Mouse (Mus musculus): Measurements from ENCODE around the gene Cd274.

Cd274 gene

DNA sequence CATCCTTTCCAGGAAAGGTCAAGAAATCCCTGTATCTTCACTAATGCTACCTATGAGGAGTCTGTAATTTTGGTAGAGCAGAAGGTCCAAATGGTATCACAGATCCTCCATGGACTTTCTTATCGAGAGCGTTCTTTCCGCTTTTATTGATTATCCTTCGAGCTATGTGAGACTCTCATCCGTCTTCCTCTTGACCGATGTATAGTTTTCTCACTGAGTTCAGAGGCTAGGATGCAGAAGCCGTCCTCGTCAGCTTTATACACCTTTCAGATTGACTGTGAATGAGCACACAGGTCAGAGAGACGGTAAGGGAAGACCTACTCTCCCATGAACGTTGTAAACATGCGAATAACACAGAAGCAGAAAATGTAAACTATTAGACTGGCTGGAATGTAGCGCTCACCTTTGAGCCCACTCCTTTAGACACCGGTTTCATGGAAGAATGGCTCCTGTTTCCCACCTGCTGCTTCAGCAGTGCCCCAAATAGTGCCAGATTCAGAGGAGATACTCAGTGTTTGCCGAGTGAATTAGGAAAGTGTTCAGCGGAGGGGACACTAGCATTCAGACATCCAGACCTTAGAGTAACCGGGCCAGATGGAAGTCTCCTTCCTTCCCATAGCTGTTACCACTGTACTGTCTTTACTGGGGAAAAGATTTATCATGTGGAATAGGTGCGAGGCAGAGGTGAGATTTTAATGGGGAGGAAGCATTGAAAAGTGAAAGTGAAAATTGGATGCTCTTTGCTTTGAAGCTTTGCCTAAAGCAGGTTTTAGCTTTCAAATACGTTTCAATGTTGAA lies 4.2 kb downstream of the Cd274 start:
- Histone ChIP-seq H3K27me3 (ENCODE audit: control insufficient read depth, insufficient read depth, low read length, poor library complexity, severe bottlenecking) (no peaks in the 10 kb centered on the region), H3K36me3 (ENCODE audit: control insufficient read depth, insufficient read depth, low read length, poor library complexity, severe bottlenecking) (peaks cover 3% of the 10 kb centered on the region; the same call in 1 of the 2 replicates)
- DNase-seq (ENCODE audit: low read depth, low spot score): peak; percentile 39

- peak; percentile 39 for DNase-seq (ENCODE audit: low read depth, low spot score)
- H3K36me3 ChIP-seq (ENCODE audit: control insufficient read depth, insufficient read depth, low read length, poor library complexity, severe bottlenecking): peaks cover 4% of the 10 kb centered on the region; the same call in 1 of the 2 replicates
- H3K27me3 ChIP-seq (ENCODE audit: control insufficient read depth, insufficient read depth, low read length, poor library complexity, severe bottlenecking): no peaks in the 10 kb centered on the region
Observed at GRCm38 (mm10) chr19:29372138-29372537, 4.9 kb downstream of the Cd274 start.

GRCm38 (mm10) chr19:29372621-29373020 lies 5.4 kb downstream of the Cd274 start:
- H3K36me3 ChIP-seq (ENCODE audit: control insufficient read depth, insufficient read depth, low read length, poor library complexity, severe bottlenecking): peaks cover 5% of the 10 kb centered on the region; the same call in 1 of the 2 replicates
- peak; percentile 42 for DNase-seq (ENCODE audit: low read depth, low spot score)
- H3K27me3 ChIP-seq (ENCODE audit: control insufficient read depth, insufficient read depth, low read length, poor library complexity, severe bottlenecking): no peaks in the 10 kb centered on the region

- no peak for DNase-seq (ENCODE audit: low read depth, low spot score)
- Histone ChIP-seq H3K27me3 (ENCODE audit: control insufficient read depth, insufficient read depth, low read length, poor library complexity, severe bottlenecking) (no peaks in the 10 kb centered on the region), H3K36me3 (ENCODE audit: control insufficient read depth, insufficient read depth, low read length, poor library complexity, severe bottlenecking) (peaks cover 5% of the 10 kb centered on the region; the same call in 1 of the 2 replicates)
Observed at GRCm38 (mm10) chr19:29373438-29373837, 6.2 kb downstream of the Cd274 start.

- H3K36me3 ChIP-seq (ENCODE audit: control insufficient read depth, insufficient read depth, low read length, poor library complexity, severe bottlenecking): peaks cover 5% of the 10 kb centered on the region
- DNase-seq (ENCODE audit: low read depth, low spot score): no peak
Observed at GRCm38 (mm10) chr19:29374947-29375346, 7.7 kb downstream of the Cd274 start.

DNA sequence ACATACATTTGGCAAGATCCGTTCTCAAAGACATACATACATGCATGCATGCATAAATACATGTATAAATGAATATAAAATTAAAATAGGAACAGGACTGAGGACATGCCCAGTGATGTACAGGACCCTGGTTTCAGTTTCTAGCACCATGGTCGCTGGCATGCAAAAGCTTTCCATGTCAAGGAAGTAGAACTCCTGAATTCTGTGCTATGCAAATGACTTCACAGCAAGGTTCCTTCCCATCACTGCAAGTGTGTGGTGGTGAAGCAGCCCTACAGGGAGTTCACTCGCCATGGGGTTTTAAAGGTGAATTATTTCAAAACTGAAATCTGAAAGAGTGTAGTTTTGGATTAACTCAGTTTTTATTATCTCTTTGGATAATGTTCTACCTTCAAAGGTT lies 9.1 kb downstream of the Cd274 start:
- no peak for DNase-seq (ENCODE audit: low read depth, low spot score)
- H3K36me3 ChIP-seq (ENCODE audit: control insufficient read depth, insufficient read depth, low read length, poor library complexity, severe bottlenecking): peaks cover 5% of the 10 kb centered on the region
- no peaks in the 10 kb centered on the region for H3K27me3 ChIP-seq (ENCODE audit: control insufficient read depth, insufficient read depth, low read length, poor library complexity, severe bottlenecking)

More at GRCm38 (mm10) chr19:29374947-29375346, 7.7 kb downstream of the Cd274 start:
- no peaks in the 10 kb centered on the region for H3K27me3 ChIP-seq (ENCODE audit: control insufficient read depth, insufficient read depth, low read length, poor library complexity, severe bottlenecking)

DNA sequence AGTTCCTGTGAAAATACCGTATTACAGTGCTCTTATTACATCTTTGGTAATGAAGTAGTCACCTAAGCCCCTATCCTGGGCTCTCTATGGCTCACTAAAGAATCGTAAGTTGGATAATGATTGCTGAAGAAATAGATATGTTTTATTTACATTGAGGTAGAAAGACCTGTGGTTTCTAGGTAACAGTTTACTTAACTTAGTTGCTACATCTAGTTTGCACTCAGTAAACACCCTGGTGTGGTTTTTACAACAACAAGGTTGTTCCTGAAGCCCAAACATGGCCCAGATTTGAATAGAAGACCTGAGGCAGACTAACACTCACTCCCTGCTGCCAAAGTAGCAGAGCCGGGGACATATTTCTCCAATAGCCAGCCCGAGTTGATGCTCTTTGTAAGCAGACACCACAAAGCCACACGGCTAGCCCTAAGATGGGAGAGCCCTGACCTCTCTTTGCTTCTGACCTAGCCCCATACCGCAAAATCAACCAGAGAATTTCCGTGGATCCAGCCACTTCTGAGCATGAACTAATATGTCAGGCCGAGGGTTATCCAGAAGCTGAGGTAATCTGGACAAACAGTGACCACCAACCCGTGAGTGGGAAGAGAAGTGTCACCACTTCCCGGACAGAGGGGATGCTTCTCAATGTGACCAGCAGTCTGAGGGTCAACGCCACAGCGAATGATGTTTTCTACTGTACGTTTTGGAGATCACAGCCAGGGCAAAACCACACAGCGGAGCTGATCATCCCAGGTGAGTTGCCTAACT lies 12.8 kb downstream of the Cd274 start:
- DNase-seq (ENCODE audit: low read depth, low spot score): no peak
- peaks cover 13% of the 10 kb centered on the region for H3K36me3 ChIP-seq (ENCODE audit: control insufficient read depth, insufficient read depth, low read length, poor library complexity, severe bottlenecking)
- no peaks in the 10 kb centered on the region for H3K27me3 ChIP-seq (ENCODE audit: control insufficient read depth, insufficient read depth, low read length, poor library complexity, severe bottlenecking)

- no peaks in the 10 kb centered on the region for H3K27me3 ChIP-seq (ENCODE audit: control insufficient read depth, insufficient read depth, low read length, poor library complexity, severe bottlenecking)
- H3K36me3 ChIP-seq (ENCODE audit: control insufficient read depth, insufficient read depth, low read length, poor library complexity, severe bottlenecking): peaks cover 17% of the 10 kb centered on the region
- DNase-seq (ENCODE audit: low read depth, low spot score): no peak
Observed at GRCm38 (mm10) chr19:29383368-29383767, 16.1 kb downstream of the Cd274 start.

- Histone ChIP-seq H3K27me3 (ENCODE audit: control insufficient read depth, insufficient read depth, low read length, poor library complexity, severe bottlenecking) (no peaks in the 10 kb centered on the region), H3K36me3 (ENCODE audit: control insufficient read depth, insufficient read depth, low read length, poor library complexity, severe bottlenecking) (peaks cover 18% of the 10 kb centered on the region)
- DNase-seq (ENCODE audit: low read depth, low spot score): no peak
Observed at GRCm38 (mm10) chr19:29384412-29384811, 17.2 kb downstream of the Cd274 start.

GRCm38 (mm10) chr19:29384994-29385393 lies 17.7 kb downstream of the Cd274 start:
- DNase-seq (ENCODE audit: low read depth, low spot score): no peak
- Histone ChIP-seq H3K27me3 (ENCODE audit: control insufficient read depth, insufficient read depth, low read length, poor library complexity, severe bottlenecking) (no peaks in the 10 kb centered on the region), H3K36me3 (ENCODE audit: control insufficient read depth, insufficient read depth, low read length, poor library complexity, severe bottlenecking) (peaks cover 18% of the 10 kb centered on the region)

GRCm38 (mm10) chr19:29385822-29386221 lies 18.6 kb downstream of the Cd274 start:
- Histone ChIP-seq H3K27me3 (ENCODE audit: control insufficient read depth, insufficient read depth, low read length, poor library complexity, severe bottlenecking) (no peaks in the 10 kb centered on the region), H3K36me3 (ENCODE audit: control insufficient read depth, insufficient read depth, low read length, poor library complexity, severe bottlenecking) (peaks cover 18% of the 10 kb centered on the region)
- DNase-seq (ENCODE audit: low read depth, low spot score): no peak

GRCm38 (mm10) chr19:29388818-29389217 lies 21.6 kb downstream of the Cd274 start:
- peak; percentile 31 for DNase-seq (ENCODE audit: low read depth, low spot score)
- H3K27me3 ChIP-seq (ENCODE audit: control insufficient read depth, insufficient read depth, low read length, poor library complexity, severe bottlenecking): no peaks in the 10 kb centered on the region

DNA sequence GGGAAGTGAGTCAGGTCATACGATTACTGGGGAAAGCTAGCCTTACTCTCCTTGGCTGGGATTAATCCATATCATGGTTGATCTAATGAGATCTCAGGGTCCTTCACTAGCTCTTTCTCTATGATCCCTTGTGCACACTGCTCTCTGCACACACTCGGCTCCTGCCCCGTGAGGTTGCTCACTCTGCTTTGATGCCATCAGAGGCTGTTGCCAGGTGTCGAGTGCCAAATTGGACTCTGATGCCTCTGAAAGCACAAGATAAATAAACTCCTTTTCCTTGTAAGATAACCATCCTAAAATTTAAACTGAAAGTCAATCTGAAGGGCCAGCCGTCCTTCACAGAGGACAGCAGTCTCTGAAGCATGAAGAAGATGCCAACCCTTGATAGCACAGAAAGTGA lies 23.2 kb downstream of the Cd274 start:
- no peaks in the 10 kb centered on the region for H3K27me3 ChIP-seq (ENCODE audit: control insufficient read depth, insufficient read depth, low read length, poor library complexity, severe bottlenecking)
- peaks cover 7% of the 10 kb centered on the region for H3K36me3 ChIP-seq (ENCODE audit: control insufficient read depth, insufficient read depth, low read length, poor library complexity, severe bottlenecking)
- no peak for DNase-seq (ENCODE audit: low read depth, low spot score)

More at GRCm38 (mm10) chr19:29388818-29389217, 21.6 kb downstream of the Cd274 start:
- peaks cover 12% of the 10 kb centered on the region for H3K36me3 ChIP-seq (ENCODE audit: control insufficient read depth, insufficient read depth, low read length, poor library complexity, severe bottlenecking)

DNA sequence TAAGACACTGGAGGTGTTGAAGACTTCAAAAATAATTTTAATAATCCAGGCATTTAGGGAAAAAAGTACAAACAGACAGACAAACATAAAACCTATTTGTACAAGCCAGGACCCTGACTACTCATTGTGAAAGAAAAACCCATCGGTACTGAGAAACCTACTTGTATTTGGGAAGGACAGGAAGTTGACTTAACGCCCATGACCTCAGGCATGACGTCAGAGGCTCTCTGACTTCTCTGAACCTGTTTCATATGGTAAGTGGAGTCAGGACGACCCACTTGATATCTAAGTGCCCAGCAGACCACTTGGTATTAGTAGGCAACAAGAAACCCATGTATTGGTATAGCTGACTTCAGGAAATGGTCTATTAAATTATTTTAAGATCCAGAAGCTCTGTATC lies 24.0 kb downstream of the Cd274 start:
- peaks cover 2% of the 10 kb centered on the region; the same call in 1 of the 2 replicates for H3K36me3 ChIP-seq (ENCODE audit: control insufficient read depth, insufficient read depth, low read length, poor library complexity, severe bottlenecking)
- H3K27me3 ChIP-seq (ENCODE audit: control insufficient read depth, insufficient read depth, low read length, poor library complexity, severe bottlenecking): no peaks in the 10 kb centered on the region
- DNase-seq (ENCODE audit: low read depth, low spot score): peak; percentile 63

DNA sequence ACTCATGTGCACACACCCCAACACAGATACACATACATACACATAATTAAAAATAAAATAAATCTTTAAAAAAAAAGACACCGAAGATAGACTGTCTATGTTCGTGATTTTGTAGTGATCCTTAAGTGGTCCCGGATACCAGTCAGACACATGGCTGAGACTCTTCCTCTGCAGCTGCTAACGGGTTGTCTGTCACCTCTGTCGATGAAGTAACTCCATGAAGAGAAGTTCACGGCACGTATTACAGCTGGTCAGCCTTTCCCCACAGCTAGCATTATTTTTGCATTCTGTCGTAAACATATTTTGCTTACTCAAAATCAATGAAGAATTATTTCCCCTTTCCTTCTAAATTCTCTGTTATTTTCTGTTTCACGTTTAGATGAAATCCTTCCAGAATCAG lies 26.1 kb downstream of the Cd274 start:
- H3K36me3 ChIP-seq (ENCODE audit: control insufficient read depth, insufficient read depth, low read length, poor library complexity, severe bottlenecking): peaks cover 2% of the 10 kb centered on the region; the same call in 1 of the 2 replicates
- DNase-seq (ENCODE audit: low read depth, low spot score): no peak
- no peaks in the 10 kb centered on the region for H3K27me3 ChIP-seq (ENCODE audit: control insufficient read depth, insufficient read depth, low read length, poor library complexity, severe bottlenecking)

Measured in splenic B cell, adult 2 months (primary cell).